Mouse (Mus musculus) MEL (cell line): ENCODE measurements around the gene Prkci.

Experiments
- BHLHE40 ChIP-seq: IDR thresholded peaks from 2 replicates; pipeline ENCODE4 v1.6.1; 2012; ENCODE audit warnings: low read depth, mild to moderate bottlenecking, inconsistent platforms, low read length, improper control_type of control experiment, borderline replicate concordance
- CTCF ChIP-seq, 3 experiments: IDR thresholded peaks in 2 of 3; conservative IDR thresholded peaks in 1 of 3; 2 replicates each; pipeline ENCODE4 v1.5.1; 2011 to 2012; ENCODE audit warnings: low read length in 3 of 3, low read depth in 2 of 3, mild to moderate bottlenecking in 2 of 3, improper control_type of control experiment in 1 of 3, inconsistent platforms in 1 of 3, mixed read lengths in 1 of 3, moderate library complexity in 1 of 3; ENCODE audit not compliant: control insufficient read depth in 1 of 3, insufficient read depth in 1 of 3, poor library complexity in 1 of 3, severe bottlenecking in 1 of 3
- GATA1 ChIP-seq: IDR thresholded peaks from 2 replicates; pipeline ENCODE4 v1.6.1; 2011; ENCODE audit warnings: low read depth, low read length, improper control_type of control experiment
- MYB ChIP-seq: IDR thresholded peaks from 2 replicates; pipeline ENCODE4 v1.6.1; 2011; ENCODE audit warnings: mild to moderate bottlenecking, low read depth, low read length, improper control_type of control experiment
- NRF1 ChIP-seq: IDR thresholded peaks from 2 replicates; pipeline ENCODE4 v1.6.1; 2014; ENCODE audit warnings: low read depth, mild to moderate bottlenecking, inconsistent platforms, low read length, improper control_type of control experiment, moderate library complexity; ENCODE audit not compliant: poor library complexity, insufficient read depth, severe bottlenecking
- POLR2A ChIP-seq, 2 experiments: IDR thresholded peaks; 2 replicates each; pipeline ENCODE4 v1.6.1; 2011 to 2012; ENCODE audit warnings: low read length in 2 of 2, mild to moderate bottlenecking in 2 of 2, control low read depth in 1 of 2, improper control_type of control experiment in 1 of 2, low read depth in 1 of 2, moderate library complexity in 1 of 2; ENCODE audit not compliant: control insufficient read depth in 1 of 2, insufficient read depth in 1 of 2, poor library complexity in 1 of 2
- TCF12 ChIP-seq: IDR thresholded peaks from 2 replicates; pipeline ENCODE4 v1.6.1; 2014; ENCODE audit warnings: low read depth, mild to moderate bottlenecking, inconsistent platforms, low read length, improper control_type of control experiment, moderate library complexity
- USF2 ChIP-seq, 2 experiments: IDR thresholded peaks; 2 replicates each; pipeline ENCODE4 v1.6.1; 2011 to 2012; ENCODE audit warnings: improper control_type of control experiment in 2 of 2, low read length in 2 of 2, borderline replicate concordance in 1 of 2, inconsistent platforms in 1 of 2, low read depth in 1 of 2, mild to moderate bottlenecking in 1 of 2; ENCODE audit not compliant: insufficient read depth in 1 of 2
- ZNF384 ChIP-seq: IDR thresholded peaks from 2 replicates; pipeline ENCODE4 v1.6.1; 2012; ENCODE audit warnings: low read depth, mild to moderate bottlenecking, inconsistent platforms, low read length, improper control_type of control experiment

GRCm38 (mm10) chr3:31015682-31016443 lies 20.3 kb downstream of the Prkci start:
- TF ChIP-seq CTCF (IDR thresholded peaks at IDR 0.05 in 2 of 3, conservative IDR thresholded peaks at IDR 0.05 in 1 of 3; ENCODE audit: control insufficient read depth in 1 of 3, insufficient read depth in 1 of 3, low read depth in 2 of 3, low read length in 3 of 3, poor library complexity in 1 of 3, severe bottlenecking in 1 of 3), result no peak
- TF ChIP-seq POLR2A (IDR thresholded peaks at IDR 0.05; ENCODE audit: control insufficient read depth in 1 of 2, insufficient read depth in 1 of 2, low read depth in 1 of 2, low read length in 2 of 2, poor library complexity in 1 of 2), result no peak
- no peak for TF ChIP-seq NRF1
- TF ChIP-seq MYB, result no peak
- TF ChIP-seq TCF12, result no peak
- TF ChIP-seq GATA1, result no peak
- no peak for TF ChIP-seq BHLHE40
- no peak for TF ChIP-seq USF2 (IDR thresholded peaks at IDR 0.05; ENCODE audit: borderline replicate concordance in 1 of 2, insufficient read depth in 1 of 2, low read depth in 1 of 2, low read length in 2 of 2)
- TF ChIP-seq ZNF384, result no peak
